Mouse (Mus musculus): Measurements from ENCODE around the gene Scn3a.

DNA sequence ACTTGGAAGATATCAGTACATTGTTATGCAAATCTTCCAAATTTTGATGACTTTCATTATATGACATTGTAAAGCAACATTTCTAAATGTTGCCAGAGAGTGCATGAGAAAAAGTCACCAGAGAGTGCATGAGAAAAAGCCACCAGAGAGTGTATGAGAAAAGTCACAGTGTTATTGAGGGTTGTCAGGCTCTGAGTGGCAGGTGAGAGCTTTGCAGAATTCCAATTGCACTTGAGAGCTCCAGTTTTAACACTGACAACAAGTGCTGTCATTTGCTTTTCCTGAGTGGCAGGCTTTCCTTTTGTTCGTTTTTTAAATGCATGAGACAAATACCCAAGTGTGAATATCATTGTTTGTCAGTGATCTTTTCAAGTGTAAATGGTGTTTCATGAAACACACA lies 25.6 kb downstream of the Scn3a start:
- TF ChIP-seq CTCF (IDR thresholded peaks at IDR 0.05): no peak
- no peak for TF ChIP-seq EP300 (IDR thresholded peaks at IDR 0.05)
